In the genomic region with DNA sequence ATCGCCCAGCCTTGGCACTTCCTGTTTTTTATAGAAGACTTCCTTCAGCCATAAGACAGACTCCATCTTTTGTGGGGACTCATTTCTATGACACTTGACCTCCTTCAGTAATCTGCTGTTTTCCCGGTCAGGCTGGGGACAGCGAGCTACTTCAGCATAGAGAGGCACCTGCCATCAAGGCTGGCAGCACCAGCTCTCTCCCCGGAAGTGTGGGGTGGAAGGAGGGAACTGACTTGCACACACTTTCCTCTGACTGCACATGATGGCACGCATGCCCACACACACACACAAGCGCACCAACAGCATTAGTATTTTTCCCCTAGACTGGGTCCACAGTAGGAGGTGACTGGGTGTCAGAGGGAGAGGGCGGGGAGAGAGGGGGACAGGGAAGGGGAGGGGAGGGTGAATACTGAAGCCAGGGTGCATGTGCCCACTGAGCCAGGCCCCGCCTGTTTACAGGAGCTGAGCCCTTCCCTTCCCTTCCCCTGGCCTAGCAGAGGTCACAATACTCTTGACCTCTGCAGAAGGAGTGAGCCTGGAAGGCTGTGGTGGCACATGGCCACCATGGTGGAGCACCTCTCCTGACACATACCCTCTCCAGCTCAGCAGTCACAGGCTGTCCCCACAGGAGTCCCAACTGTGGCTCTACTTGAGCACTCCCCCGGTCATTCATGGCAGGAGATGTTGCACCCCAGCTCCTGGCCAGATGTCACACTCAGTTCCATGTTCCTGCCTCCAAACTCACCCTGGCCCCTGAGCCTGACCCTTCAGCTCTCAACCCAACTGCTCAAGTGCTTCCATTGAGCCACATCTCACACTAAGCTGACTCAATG, we compare ENCODE assay signal across 15 mouse cellular contexts. TPM values are rescaled to one million over a fixed set of nuclear protein-coding genes. Genes with fewer than 3 reads are reported as not detected.
DNase-seq lines count a peak whose midpoint lies in the region; ATAC-seq and TF ChIP-seq lines count a peak whose summit lies in the region.
"Had no signal": no experiment of that assay in that cellular context is flagged by ENCODE, and none has a peak within 500 bp of the region (broad histone marks: within the 10 kb centered on the region; RNA-seq: fewer than 3 reads in every experiment).

No protein-coding gene starts in this region.

- no peaks in the 10 kb centered on the region for H3K9me3 ChIP-seq in heart, embryonic 10.5 days
- no peaks in the 10 kb centered on the region for H3K9me3 ChIP-seq in lung, postnatal 0 days (ENCODE audit: low read length)

- no peak overlapping the region for H3K4me2 ChIP-seq in lung, postnatal 0 days (replicated peaks; ENCODE audit: low read depth, low read length)
- H3K4me2 ChIP-seq: midbrain, embryonic 11.5 days had no signal

- H3K27me3 ChIP-seq in heart, embryonic 10.5 days (ENCODE audit: insufficient read depth, poor library complexity, severe bottlenecking): no peaks in the 10 kb centered on the region
- H3K27me3 ChIP-seq in lung, postnatal 0 days (replicated peaks; ENCODE audit: insufficient read depth, low read length): no peaks in the 10 kb centered on the region

- 72% methylated on average over 9 of the region's 9 CpGs for WGBS in heart, embryonic 10.5 days
- 59% methylated on average over 9 of the region's 9 CpGs for WGBS in lung, postnatal 0 days

- H3K36me3 ChIP-seq in heart, embryonic 10.5 days: peaks cover 37% of the 10 kb centered on the region
- 0 out of 2 replicates have a peak, but pooled peaks cover 5% of the 10 kb centered on the region for H3K36me3 ChIP-seq in lung, postnatal 0 days (ENCODE audit: insufficient read depth, low read length)

- intact Hi-C loops in heart, postnatal 25 days (cut with DNase I): no loop called here

- no peak overlapping the region for H3K9ac ChIP-seq in lung, postnatal 0 days (replicated peaks; ENCODE audit: low read depth)

- peak; percentile 57 for ATAC-seq in lung, postnatal 0 days
- peak; percentile 23; the same call in 1 of the 2 replicates for ATAC-seq in neutrophil, adult 5-6 weeks (ENCODE audit: extremely low read depth, insufficient number of reproducible peaks, low FRiP score, poor library complexity, severe bottlenecking)

- no peak for TF ChIP-seq CTCF in lung, postnatal 0 days (IDR thresholded peaks at IDR 0.05)

- peaks cover 61% of the 10 kb centered on the region for H3K4me1 ChIP-seq in heart, embryonic 10.5 days
- H3K4me1 ChIP-seq in lung, postnatal 0 days (ENCODE audit: insufficient read depth, low read depth, low read length): peaks cover 11% of the 10 kb centered on the region; the same call in 1 of the 2 replicates

- TF ChIP-seq EP300 in lung, postnatal 0 days (IDR thresholded peaks at IDR 0.05): no peak

- H3K4me3 ChIP-seq in heart, embryonic 10.5 days: no peak overlapping the region
- no peak overlapping the region for H3K4me3 ChIP-seq in lung, postnatal 0 days (ENCODE audit: low read depth, low read length)
- H3K4me3 ChIP-seq: erythroblast, embryonic 14.5 days; layer of hippocampus, adult 2 months had no signal

- DNase-seq in heart, embryonic 10.5 days (ENCODE audit: low spot score): no peak
- DNase-seq in heart, postnatal 25 days (ENCODE audit: low spot score): no peak
- no peak for DNase-seq in lung, postnatal 0 days (ENCODE audit: low spot score)
- no peak for DNase-seq in lung, postnatal 10 days
- DNase-seq in induced T-regulatory cell, adult 2 months (ENCODE audit: low read depth): peak; percentile 53
- no peak for DNase-seq in thymus, postnatal 0 days (ENCODE audit: low spot score)
- DNase-seq in ovary, postnatal 14 days (ENCODE audit: low spot score): no peak
- DNase-seq: adrenal gland, postnatal 14 days; heart, postnatal 4 days; thymus, postnatal 25 days had no signal

- H3K27ac ChIP-seq in heart, embryonic 10.5 days: peak overlapping the region; percentile 65
- H3K27ac ChIP-seq in lung, postnatal 0 days (ENCODE audit: low read length): peak overlapping the region; percentile 26
- H3K27ac ChIP-seq: layer of hippocampus, adult 2 months had no signal

RNA-seq across cellular contexts. Expression of a gene that starts 10.4 kb away (rescaled TPM):
- polyA plus RNA-seq in heart, embryonic 10.5 days (2016; fragmentation: Nextera tagmentation; extraction: Ambion mirVana): 312 and 332 TPM in 2 replicates
- total RNA-seq in heart, postnatal 25 days (2021): 100 to 1,000 TPM in 1 of 2 experiments, 10 to 100 TPM in 1; 99.3 to 105 TPM
- 166 and 184 TPM in 2 replicates for polyA plus RNA-seq in lung, postnatal 0 days (2015; fragmentation: Nextera tagmentation; extraction: Ambion mirVana)
- total RNA-seq in neutrophil, adult 5-6 weeks (2017): 55.2 and 67.3 TPM in 2 replicates
- 215 and 236 TPM in 2 replicates for polyA plus RNA-seq in thymus, postnatal 0 days (2015; fragmentation: Nextera tagmentation; extraction: Ambion mirVana)

RNA-seq across cellular contexts. Expression of a gene that starts 39.8 kb away (rescaled TPM):
- polyA plus RNA-seq in heart, embryonic 10.5 days (2016; fragmentation: Nextera tagmentation; extraction: Ambion mirVana): 0.36 and 3.9 TPM in 2 replicates
- 10 to 100 TPM; 18.0 to 18.4 TPM for total RNA-seq in heart, postnatal 25 days (2021)
- polyA plus RNA-seq in lung, postnatal 0 days (2015; fragmentation: Nextera tagmentation; extraction: Ambion mirVana): 5.2 and 8.4 TPM in 2 replicates
- total RNA-seq in neutrophil, adult 5-6 weeks (2017): not detected in 2 replicates
- polyA plus RNA-seq in thymus, postnatal 0 days (2015; fragmentation: Nextera tagmentation; extraction: Ambion mirVana): 6.7 and 7.1 TPM in 2 replicates
- polyA plus RNA-seq: erythroblast, embryonic 14.5 days; neural tube, embryonic 11.5 days had no signal
